8 mouse cellular contexts compared by ENCODE assay signal in genomic region chr10:81349961-81350350, GRCm38 (mm10). TPM values are rescaled to one million over a fixed set of nuclear protein-coding genes. Genes with fewer than 3 reads are reported as not detected.
DNase-seq lines count a peak whose midpoint lies in the region; ATAC-seq and TF ChIP-seq lines count a peak whose summit lies in the region.

No protein-coding gene starts in this region.

- DNase-seq in lung, adult 2 months, result no peak
- no peak for DNase-seq in lung, postnatal 25 days (ENCODE audit: low spot score)
- DNase-seq in embryonic facial prominence, embryonic 14.5 days (ENCODE audit: low spot score), result no peak
- no peak for DNase-seq in right cerebral cortex, postnatal 36 days (ENCODE audit: low spot score in 2 of 2)
- DNase-seq in gastrocnemius, postnatal 25 days, result no peak
- DNase-seq in urinary bladder, adult 18-20 months (ENCODE audit: low spot score in 2 of 2), result no peak

- TF ChIP-seq CTCF in lung, adult 2 months (IDR thresholded peaks at IDR 0.05; ENCODE audit: insufficient read depth, low read length), result no peak

- TF ChIP-seq POLR2A in lung, adult 2 months (IDR thresholded peaks at IDR 0.05; ENCODE audit: borderline replicate concordance, extremely low read depth, low read depth, low read length), result no peak

- H3K4me3 ChIP-seq in lung, adult 2 months (replicated peaks; ENCODE audit: extremely low read depth, low read depth, low read length), result peak overlapping the region; percentile 86
- peak overlapping the region; percentile 88 for H3K4me3 ChIP-seq in embryonic facial prominence, embryonic 14.5 days (ENCODE audit: low read depth, low read length)
- H3K4me3 ChIP-seq in intestine, embryonic 15.5 days (replicated peaks), result peak overlapping the region; percentile 78
- H3K4me3 ChIP-seq in neural tube, embryonic 12.5 days, result peak overlapping the region; percentile 76

- no peaks in the 10 kb centered on the region for H3K9me3 ChIP-seq in embryonic facial prominence, embryonic 14.5 days (ENCODE audit: control insufficient read depth, low read length)
- no peaks in the 10 kb centered on the region for H3K9me3 ChIP-seq in intestine, embryonic 15.5 days
- no peaks in the 10 kb centered on the region for H3K9me3 ChIP-seq in neural tube, embryonic 12.5 days

- peak overlapping the region; percentile 72 for H3K27ac ChIP-seq in embryonic facial prominence, embryonic 14.5 days (replicated peaks; ENCODE audit: low read depth, low read length)
- H3K27ac ChIP-seq in intestine, embryonic 15.5 days, result peak overlapping the region; percentile 77
- H3K27ac ChIP-seq in neural tube, embryonic 12.5 days, result no peak overlapping the region

- peak overlapping the region; percentile 93 for H3K4me2 ChIP-seq in embryonic facial prominence, embryonic 14.5 days (ENCODE audit: low read depth, low read length)
- H3K4me2 ChIP-seq in intestine, embryonic 15.5 days (replicated peaks), result peak overlapping the region; percentile 84
- peak overlapping the region; percentile 94 for H3K4me2 ChIP-seq in neural tube, embryonic 12.5 days (replicated peaks)

- peaks cover 13% of the 10 kb centered on the region for H3K36me3 ChIP-seq in embryonic facial prominence, embryonic 14.5 days (ENCODE audit: control insufficient read depth, insufficient read depth, low read length)
- H3K36me3 ChIP-seq in intestine, embryonic 15.5 days, result 0 out of 2 replicates have a peak, but pooled peaks cover 9% of the 10 kb centered on the region
- peaks cover 15% of the 10 kb centered on the region; the same call in 1 of the 2 replicates for H3K36me3 ChIP-seq in neural tube, embryonic 12.5 days

- H3K4me1 ChIP-seq in lung, adult 2 months (ENCODE audit: control insufficient read depth, insufficient read depth, low read length), result peaks cover 11% of the 10 kb centered on the region
- H3K4me1 ChIP-seq in embryonic facial prominence, embryonic 14.5 days (ENCODE audit: control insufficient read depth, insufficient read depth, low read length), result peaks cover 19% of the 10 kb centered on the region
- peaks cover 37% of the 10 kb centered on the region for H3K4me1 ChIP-seq in intestine, embryonic 15.5 days (replicated peaks)
- H3K4me1 ChIP-seq in neural tube, embryonic 12.5 days, result peaks cover 26% of the 10 kb centered on the region

- WGBS in lung, adult 2 months, result under 1% methylated on average over 29 of the region's 29 CpGs
- 0% methylated on average over 10 of the region's 29 CpGs for WGBS in embryonic facial prominence, embryonic 14.5 days
- WGBS in intestine, embryonic 15.5 days, result under 1% methylated on average over 29 of the region's 29 CpGs
- WGBS in neural tube, embryonic 12.5 days, result under 1% methylated on average over 29 of the region's 29 CpGs

- peak overlapping the region; percentile 85 for H3K9ac ChIP-seq in embryonic facial prominence, embryonic 14.5 days (ENCODE audit: low read depth, low read length)
- H3K9ac ChIP-seq in intestine, embryonic 15.5 days, result peak overlapping the region; percentile 82
- peak overlapping the region; percentile 74 for H3K9ac ChIP-seq in neural tube, embryonic 12.5 days

- ATAC-seq in embryonic facial prominence, embryonic 14.5 days (ENCODE audit: low read depth), result no peak
- ATAC-seq in intestine, embryonic 15.5 days, result no peak; the same call in 1 of the 2 replicates
- peak; percentile 22 for ATAC-seq in neural tube, embryonic 12.5 days (ENCODE audit: low FRiP score, low read depth)

- peaks cover 5% of the 10 kb centered on the region; the same call in 1 of the 2 replicates for H3K27me3 ChIP-seq in embryonic facial prominence, embryonic 14.5 days (replicated peaks; ENCODE audit: control insufficient read depth, insufficient read depth, low read length)
- H3K27me3 ChIP-seq in intestine, embryonic 15.5 days (replicated peaks), result no peaks in the 10 kb centered on the region
- peaks cover 26% of the 10 kb centered on the region for H3K27me3 ChIP-seq in neural tube, embryonic 12.5 days (replicated peaks)

RNA-seq across cellular contexts. Expression of gene Hmg20b, which starts 0.3 kb away (rescaled TPM):
- polyA plus RNA-seq in lung, adult 2 months (2012; rRNA removed), result 106 and 134 TPM in 2 replicates
- polyA plus RNA-seq in embryonic facial prominence, embryonic 14.5 days (2014; fragmentation: Nextera tagmentation; extraction: Ambion mirVana), result 66.8 and 78.7 TPM in 2 replicates
- polyA plus RNA-seq in intestine, embryonic 15.5 days (2015; fragmentation: Nextera tagmentation; extraction: Ambion mirVana), result 71.2 and 71.7 TPM in 2 replicates
- polyA plus RNA-seq in neural tube, embryonic 12.5 days (2016; fragmentation: Nextera tagmentation; extraction: Ambion mirVana), result 95.6 TPM in 2 replicates
- 10 to 100 TPM; 22.9 to 29.6 TPM for total RNA-seq in gastrocnemius, postnatal 25 days (2021)

RNA-seq across cellular contexts. Expression of gene Gipc3, which starts 6.9 kb away (rescaled TPM):
- 10.3 and 11.2 TPM in 2 replicates for polyA plus RNA-seq in lung, adult 2 months (2012; rRNA removed)
- polyA plus RNA-seq in embryonic facial prominence, embryonic 14.5 days (2014; fragmentation: Nextera tagmentation; extraction: Ambion mirVana), result 0.04 and 0.14 TPM in 2 replicates
- 0.06 TPM in 1 of 2 replicates, not detected in the other for polyA plus RNA-seq in intestine, embryonic 15.5 days (2015; fragmentation: Nextera tagmentation; extraction: Ambion mirVana)
- polyA plus RNA-seq in neural tube, embryonic 12.5 days (2016; fragmentation: Nextera tagmentation; extraction: Ambion mirVana), result not detected in 2 replicates
- 1 to 10 TPM; 1.0 to 1.3 TPM for total RNA-seq in gastrocnemius, postnatal 25 days (2021)

RNA-seq across cellular contexts. Expression of gene Mfsd12, which starts 7.3 kb away (rescaled TPM):
- 33.3 and 39.9 TPM in 2 replicates for polyA plus RNA-seq in lung, adult 2 months (2012; rRNA removed)
- 6.8 and 9.8 TPM in 2 replicates for polyA plus RNA-seq in embryonic facial prominence, embryonic 14.5 days (2014; fragmentation: Nextera tagmentation; extraction: Ambion mirVana)
- 19.9 and 23.8 TPM in 2 replicates for polyA plus RNA-seq in intestine, embryonic 15.5 days (2015; fragmentation: Nextera tagmentation; extraction: Ambion mirVana)
- polyA plus RNA-seq in neural tube, embryonic 12.5 days (2016; fragmentation: Nextera tagmentation; extraction: Ambion mirVana), result 16.0 and 16.8 TPM in 2 replicates
- total RNA-seq in gastrocnemius, postnatal 25 days (2021), result 1 to 10 TPM; 2.3 to 2.9 TPM

RNA-seq across cellular contexts. Expression of gene 4930404N11Rik, which starts 15.7 kb away (rescaled TPM):
- polyA plus RNA-seq in lung, adult 2 months (2012; rRNA removed), result 21.9 and 25.8 TPM in 2 replicates
- 0.31 and 0.71 TPM in 2 replicates for polyA plus RNA-seq in embryonic facial prominence, embryonic 14.5 days (2014; fragmentation: Nextera tagmentation; extraction: Ambion mirVana)
- polyA plus RNA-seq in intestine, embryonic 15.5 days (2015; fragmentation: Nextera tagmentation; extraction: Ambion mirVana), result 1.0 and 2.2 TPM in 2 replicates
- polyA plus RNA-seq in neural tube, embryonic 12.5 days (2016; fragmentation: Nextera tagmentation; extraction: Ambion mirVana), result 0.80 and 1.1 TPM in 2 replicates
- under 1 TPM; 0.48 to 0.49 TPM for total RNA-seq in gastrocnemius, postnatal 25 days (2021)

RNA-seq across cellular contexts. Expression of gene Tbxa2r, which starts 21.4 kb away (rescaled TPM):
- polyA plus RNA-seq in lung, adult 2 months (2012; rRNA removed), result 39.9 and 44.0 TPM in 2 replicates
- polyA plus RNA-seq in embryonic facial prominence, embryonic 14.5 days (2014; fragmentation: Nextera tagmentation; extraction: Ambion mirVana), result 6.7 and 8.7 TPM in 2 replicates
- 21.3 and 21.7 TPM in 2 replicates for polyA plus RNA-seq in intestine, embryonic 15.5 days (2015; fragmentation: Nextera tagmentation; extraction: Ambion mirVana)
- 3.8 and 4.7 TPM in 2 replicates for polyA plus RNA-seq in neural tube, embryonic 12.5 days (2016; fragmentation: Nextera tagmentation; extraction: Ambion mirVana)
- under 1 TPM; 0.83 to 1.00 TPM for total RNA-seq in gastrocnemius, postnatal 25 days (2021)
